Mouse (Mus musculus) left cerebral cortex, adult 2 months (tissue): ENCODE results near the gene Gstm7. TPM values are rescaled to one million over a fixed set of nuclear protein-coding genes. Genes with fewer than 3 reads are reported as not detected.

Experiments used
- DNase-seq, 2 experiments: peaks; one replicate each; pipeline ENCODE4 v3.0.0; 2021 to 2022; ENCODE audit warnings: low spot score in 2 of 2, mixed read lengths in 1 of 2; ENCODE audit errors: extremely low spot score in 1 of 2
- H3K27ac ChIP-seq: fragments of 200-600 bp; 2 replicates; pipeline ENCODE4 v1.8.1; 2022
- H3K4me3 ChIP-seq: fragments of 200-600 bp; 2 replicates; pipeline ENCODE4 v1.8.1; 2022
- CTCF ChIP-seq: fragments of 200-600 bp; IDR thresholded peaks from 2 replicates; pipeline ENCODE4 v1.8.1; 2022; ENCODE audit warnings: antibody characterized with exemption, mild to moderate bottlenecking, moderate library complexity
- intact Hi-C: fragments of 180-260 bp; cut with DNase I; formaldehyde crosslinking; loops from one replicate; pipeline ENCODE4 v1.15.1; 2025
- total RNA-seq, 2 experiments: library from RNA; stranded (reverse); gene quantifications; 2 replicates each; pipeline ENCODE4 v1.2.3; 2021

The Gstm7 gene
- total RNA-seq, 2 experiments from 2014 or later = 82.7 to 85.1 TPM

DNA sequence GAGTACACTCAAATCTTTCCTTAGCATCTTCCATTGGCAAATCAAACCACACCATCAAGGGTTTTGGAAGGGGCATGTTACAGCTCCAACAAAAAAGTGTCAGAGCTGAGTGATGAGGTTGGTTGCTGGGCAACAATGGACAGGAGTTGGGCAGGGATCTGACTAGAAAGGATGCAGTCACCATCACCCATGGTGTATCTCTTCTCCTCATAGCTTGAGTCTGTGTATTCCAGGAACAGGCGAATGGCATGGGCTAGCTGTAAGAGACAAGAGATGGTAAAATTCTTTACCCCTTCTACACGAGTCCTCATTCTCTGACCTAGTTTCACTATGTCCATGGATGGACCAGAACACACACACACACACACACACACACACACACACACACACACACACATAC, 483 bp downstream of the Gstm7 start:
- Histone ChIP-seq H3K4me3 (no peak overlapping the region), H3K27ac (peak overlapping the region; percentile 75)
- intact Hi-C loops = loop anchor here (2.0 to 5.0 kb wide), 2 partner anchors 88 to 216 kb away; partner anchors contain the start of gene Gnai3
- TF ChIP-seq CTCF = no peak
- DNase-seq = no peak

DNA sequence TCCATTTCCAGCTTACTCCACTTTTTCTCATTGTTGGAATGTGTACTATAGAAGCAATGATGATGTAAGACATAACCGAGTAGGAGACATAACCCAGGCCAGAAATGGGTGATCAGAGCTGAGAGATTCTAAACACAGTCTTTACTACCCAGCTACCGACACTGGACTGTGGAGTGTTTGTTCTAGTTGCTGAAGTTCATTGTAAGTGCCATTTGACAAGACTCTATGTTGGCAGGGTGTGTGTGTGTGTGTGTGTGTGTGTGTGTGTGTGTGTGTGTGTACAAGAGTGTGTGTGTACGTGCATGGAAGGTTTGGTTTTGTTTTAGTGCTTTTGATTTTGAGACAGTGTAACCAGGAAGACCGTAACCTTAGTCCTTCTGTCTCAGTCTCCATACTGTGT, 1.9 kb downstream of the Gstm7 start:
- TF ChIP-seq CTCF = no peak
- intact Hi-C loops = loop anchor here (2.0 to 5.0 kb wide), 2 partner anchors 89 to 218 kb away; partner anchors contain the start of gene Gnai3
- DNase-seq = no peak
- Histone ChIP-seq H3K27ac (no peak overlapping the region), H3K4me3 (no peak overlapping the region)

DNA sequence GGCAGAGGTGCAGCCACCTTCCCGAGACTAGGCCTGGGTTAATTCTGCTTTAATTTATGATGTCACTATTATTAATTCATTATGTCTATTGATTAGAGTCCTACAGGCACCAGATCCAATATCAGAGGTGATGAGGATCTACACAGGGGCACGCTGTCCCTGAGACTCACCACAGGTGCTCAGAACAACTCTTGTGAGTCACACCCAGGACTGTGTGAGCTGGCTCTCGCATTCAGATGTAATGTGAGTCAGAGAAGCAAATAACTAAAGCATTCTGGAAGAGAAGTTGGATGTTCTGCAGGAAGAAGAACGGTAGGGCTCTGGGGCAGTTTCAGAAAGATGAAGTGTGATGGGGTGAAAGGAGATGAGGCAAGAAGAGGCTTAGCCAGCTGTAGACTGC, 2.4 kb downstream of the Gstm7 start:
- TF ChIP-seq CTCF = no peak
- intact Hi-C loops = no loop called here
- no peak for DNase-seq
- Histone ChIP-seq H3K4me3 (no peak overlapping the region), H3K27ac (no peak overlapping the region)

DNA sequence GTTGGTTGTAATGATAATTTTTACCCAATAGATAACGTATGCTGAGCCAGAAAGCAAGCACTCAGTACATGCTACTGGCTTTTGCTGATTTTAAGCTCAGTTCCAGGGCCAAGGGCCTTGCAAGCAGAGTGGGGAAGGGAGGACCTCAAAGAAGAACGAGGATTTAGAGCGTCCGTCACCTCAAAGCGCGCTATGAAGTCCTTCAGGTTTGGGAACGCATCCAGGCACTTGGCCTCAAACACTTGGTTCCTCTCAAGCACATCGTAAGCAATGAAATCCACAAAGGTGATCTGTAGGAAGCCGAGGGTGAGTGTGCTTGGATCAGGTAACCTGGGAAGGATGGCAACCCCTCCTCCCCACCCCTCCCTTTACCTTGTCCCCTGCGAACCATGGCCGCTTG, 2.9 kb downstream of the Gstm7 start:
- Histone ChIP-seq H3K27ac (no peak overlapping the region), H3K4me3 (no peak overlapping the region)
- intact Hi-C loops = no loop called here
- no peak for TF ChIP-seq CTCF
- no peak for DNase-seq

DNA sequence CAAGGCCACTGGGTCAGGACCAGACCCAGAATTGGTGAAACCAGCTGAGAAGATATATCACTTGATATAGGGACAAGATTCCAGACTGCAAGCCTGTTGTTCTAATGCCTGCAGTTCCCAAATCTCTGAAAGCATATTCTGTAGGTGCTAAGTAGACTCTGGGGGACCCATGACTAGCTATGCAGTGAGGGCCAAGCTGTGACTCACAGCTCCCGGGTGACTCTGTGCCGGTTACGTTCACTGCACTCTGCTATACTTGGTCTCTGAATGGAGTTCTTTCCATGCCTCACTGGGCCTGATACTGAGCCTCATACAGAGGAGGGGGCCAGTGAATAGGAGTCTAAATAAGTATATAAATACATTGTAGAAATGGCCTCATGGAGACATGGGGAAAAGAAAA, 3.8 kb downstream of the Gstm7 start:
- no peak for TF ChIP-seq CTCF
- Histone ChIP-seq H3K27ac (no peak overlapping the region), H3K4me3 (no peak overlapping the region)
- intact Hi-C loops = no loop called here
- DNase-seq = no peak

DNA sequence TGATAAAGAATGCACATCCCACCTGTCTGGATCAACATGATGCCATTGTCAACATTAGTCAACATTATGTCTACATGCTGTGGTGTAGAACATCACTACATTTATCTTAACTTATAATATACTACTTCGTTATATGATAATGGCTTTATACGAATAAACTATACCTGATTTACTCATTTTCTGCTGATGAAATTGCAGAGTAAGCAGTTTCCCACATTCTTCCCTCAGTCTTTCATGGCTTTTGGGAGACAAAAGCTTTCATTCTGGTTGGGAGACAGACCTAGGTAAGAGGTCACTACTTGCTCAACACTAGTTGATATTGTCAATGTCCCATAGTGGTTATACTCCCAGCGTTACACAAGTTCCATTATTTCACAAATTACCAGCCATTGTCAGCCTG, 6.3 kb downstream of the Gstm7 start:
- intact Hi-C loops = no loop called here
- Histone ChIP-seq H3K4me3 (no peak overlapping the region), H3K27ac (no peak overlapping the region)
- no peak for DNase-seq
- TF ChIP-seq CTCF = no peak

DNA sequence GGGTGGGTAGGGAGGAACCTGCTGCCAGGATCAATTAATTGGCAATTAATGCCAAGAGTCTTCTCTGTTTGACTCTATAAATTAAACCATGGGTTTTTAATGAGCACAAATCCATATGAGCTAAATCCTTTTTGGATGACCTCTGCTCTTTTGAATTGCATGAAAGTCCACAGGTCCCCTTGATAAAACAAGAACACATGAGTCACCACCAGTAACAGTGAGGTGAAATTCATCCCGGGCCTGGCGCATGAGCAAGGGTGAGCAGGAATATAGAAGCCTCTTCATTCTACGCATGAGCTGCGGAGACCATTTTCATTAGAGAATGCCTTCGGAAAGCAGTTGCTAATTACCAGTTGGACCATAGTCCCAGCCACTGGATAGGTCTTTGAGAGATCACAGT, 11.3 kb downstream of the Gstm7 start:
- TF ChIP-seq CTCF = no peak
- Histone ChIP-seq H3K27ac (no peak overlapping the region), H3K4me3 (no peak overlapping the region)
- no peak for DNase-seq
- intact Hi-C loops = no loop called here

DNA sequence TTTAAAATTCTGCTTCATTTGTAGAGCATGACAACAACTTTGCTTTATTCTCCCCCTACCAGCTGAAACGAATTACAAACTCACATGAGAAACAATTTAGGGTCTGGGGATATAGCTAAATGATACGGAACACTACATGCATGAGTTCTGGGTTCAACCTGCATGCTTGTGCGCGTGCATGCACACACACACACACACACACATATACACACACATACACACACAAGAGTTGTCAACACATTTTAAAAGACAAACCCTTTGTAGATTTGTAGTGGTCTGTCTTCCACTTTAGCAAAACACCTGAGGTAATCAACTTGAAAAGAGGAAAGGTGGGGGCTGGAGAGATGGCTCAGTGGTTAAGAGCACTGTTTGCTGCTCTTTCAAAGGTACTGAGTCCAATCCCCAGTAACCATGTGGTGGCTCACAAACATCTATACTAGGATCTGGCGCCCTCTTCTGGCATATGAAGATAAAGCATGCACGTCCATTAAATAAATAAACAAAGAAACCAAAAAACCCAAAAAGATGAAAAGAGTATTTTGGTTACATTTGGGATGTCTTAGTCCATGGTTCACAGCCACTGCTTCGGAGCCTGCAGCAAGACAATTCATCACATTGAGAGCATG, 13.7 kb downstream of the Gstm7 start:
- no peak overlapping the region for H3K27ac ChIP-seq
- peak; percentile 86 for TF ChIP-seq CTCF
- no peak overlapping the region for H3K4me3 ChIP-seq
- DNase-seq = peak; percentile 44 to 62
- intact Hi-C loops = loop anchor here (1.0 to 5.0 kb wide), 3 partner anchors 51 to 221 kb away; partner anchors contain the start of gene Ahcyl1

DNA sequence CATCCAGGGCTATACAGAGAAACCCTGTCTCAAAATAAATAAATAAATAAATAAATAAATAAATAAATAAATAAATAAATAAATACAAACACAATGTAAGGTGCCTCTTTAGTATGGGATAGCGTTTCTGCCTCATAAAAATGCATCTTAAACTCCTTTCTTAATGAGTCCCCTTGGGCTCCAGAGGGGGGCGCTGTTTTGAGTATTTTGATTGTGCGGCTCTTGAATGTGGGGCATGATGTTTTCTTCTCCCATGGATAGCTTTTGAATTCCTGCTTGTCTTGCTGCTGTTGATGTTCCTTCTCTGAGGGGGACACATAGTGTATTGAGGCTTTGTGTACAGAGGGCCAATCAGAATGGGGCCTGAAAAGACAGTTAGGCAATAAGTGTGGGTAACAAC, 14.5 kb downstream of the Gstm7 start:
- Histone ChIP-seq H3K27ac (no peak overlapping the region), H3K4me3 (no peak overlapping the region)
- intact Hi-C loops = loop anchor here (5.0 kb wide), 2 partner anchors 145 to 220 kb away; partner anchors contain the start of gene Ahcyl1
- peak; percentile 45 for TF ChIP-seq CTCF
- DNase-seq = no peak

DNA sequence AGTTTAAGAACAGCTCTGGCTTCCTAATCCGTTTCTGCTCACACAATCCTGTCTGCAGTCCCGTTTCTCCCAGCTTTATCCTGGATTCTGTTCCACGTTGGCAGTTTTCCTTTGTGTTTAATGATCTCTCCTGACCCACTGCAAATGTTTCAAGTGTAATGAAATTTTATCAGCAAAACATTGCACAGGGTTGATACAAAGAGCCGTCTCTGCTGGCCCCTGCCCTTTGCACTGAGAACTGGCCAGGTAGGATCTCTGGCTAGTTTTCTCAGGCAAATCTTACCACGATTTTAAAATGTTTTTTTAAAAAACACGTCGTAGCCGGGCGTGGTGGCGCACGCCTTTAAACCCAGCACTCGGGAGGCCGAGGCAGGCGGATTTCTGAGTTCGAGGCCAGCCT, 14.9 kb downstream of the Gstm7 start:
- intact Hi-C loops = loop anchor here (5.0 kb wide), 2 partner anchors 146 to 219 kb away; partner anchors contain the start of gene Ahcyl1
- Histone ChIP-seq H3K4me3 (no peak overlapping the region), H3K27ac (no peak overlapping the region)
- no peak for TF ChIP-seq CTCF
- no peak for DNase-seq

DNA sequence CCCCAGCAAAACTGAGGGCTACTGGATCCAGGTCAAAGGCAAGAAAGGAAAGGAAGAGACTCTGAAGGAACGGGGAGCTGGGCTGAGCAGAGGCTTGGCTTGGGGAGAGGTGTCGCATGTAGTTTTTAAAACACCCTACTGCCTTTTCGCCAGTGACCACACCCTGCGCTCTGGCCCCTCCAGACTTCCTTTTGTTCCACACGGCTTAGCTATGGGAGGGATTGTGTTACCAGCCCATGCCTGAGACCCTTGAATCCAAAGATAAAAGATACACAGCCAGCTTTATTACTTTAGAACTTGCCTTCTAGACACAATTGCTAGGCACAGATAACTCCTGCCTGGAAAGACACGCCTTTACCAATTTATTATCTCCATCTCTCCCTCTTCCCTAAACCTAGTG, 25.7 kb downstream of the Gstm7 start:
- H3K4me3 ChIP-seq = no peak overlapping the region
- H3K27ac ChIP-seq = no peak overlapping the region
- DNase-seq = no peak
- TF ChIP-seq CTCF = no peak
- intact Hi-C loops = no loop called here

DNA sequence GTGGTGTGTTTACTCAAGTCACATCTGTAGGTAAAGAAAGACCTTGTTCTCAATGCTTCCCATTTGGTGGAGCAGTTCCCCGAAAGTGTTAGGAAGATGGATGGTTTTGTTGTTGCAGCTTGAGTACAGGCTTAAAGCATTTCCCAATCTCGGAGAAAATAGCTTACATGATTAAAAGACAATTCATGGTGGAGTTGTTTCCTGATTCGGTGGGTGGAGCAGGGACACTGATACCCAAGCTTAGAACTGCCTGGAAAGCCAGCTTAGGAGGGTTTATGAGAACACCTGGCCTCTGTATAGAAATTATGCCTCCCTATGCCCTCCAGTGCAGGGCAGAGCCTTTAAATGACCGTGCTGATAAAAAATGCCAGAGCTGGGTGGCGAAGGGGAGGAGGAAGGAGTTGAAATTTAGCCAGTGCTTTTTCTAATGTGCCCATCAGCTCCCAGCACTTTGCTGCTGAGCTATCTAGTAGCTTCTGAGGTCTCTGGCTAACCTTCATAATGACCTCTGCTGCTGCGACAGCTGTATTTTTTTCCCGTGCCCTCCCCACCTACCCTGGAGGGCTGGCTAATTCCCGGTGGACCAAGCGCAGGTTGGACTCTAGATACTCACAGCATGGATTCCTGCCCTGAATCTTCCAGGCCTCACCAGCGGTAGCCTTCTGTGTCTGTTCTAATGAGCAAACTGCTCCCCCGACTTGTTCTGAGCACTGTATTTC, 30.5 kb downstream of the Gstm7 start:
- no peak for DNase-seq
- no peak for TF ChIP-seq CTCF
- Histone ChIP-seq H3K27ac (no peak overlapping the region), H3K4me3 (no peak overlapping the region)
- intact Hi-C loops = no loop called here
